Mouse (Mus musculus) stomach, embryonic 16.5 days (tissue): Measurements from ENCODE around the gene Tgfbr3. TPM values are rescaled to one million over a fixed set of nuclear protein-coding genes. Genes with fewer than 3 reads are reported as not detected.

Experiments used
- ATAC-seq: fragments of 200-750 bp; cut with Nextera tagmentation; 2 replicates; pipeline ENCODE4 v1.8.0; 2017; ENCODE audit warnings: moderate number of reproducible peaks, moderate TSS enrichment; ENCODE audit not compliant: insufficient read depth, low FRiP score
- H3K27ac ChIP-seq: fragments of 300-500 bp; sonication (generic); 2 replicates; pipeline ENCODE4 v1.5.1; 2014; ENCODE audit warnings: low read length
- H3K27me3 ChIP-seq: fragments of 300-500 bp; sonication (generic); 2 replicates; pipeline ENCODE4 v1.6.1; 2014; ENCODE audit warnings: low read length, control low read depth, mixed read lengths; ENCODE audit not compliant: control insufficient read depth, insufficient read depth
- H3K36me3 ChIP-seq: fragments of 300-500 bp; sonication (generic); 2 replicates; pipeline ENCODE4 v1.6.1; 2014; ENCODE audit warnings: low read length; ENCODE audit not compliant: control insufficient read depth, insufficient read depth
- H3K4me1 ChIP-seq: fragments of 300-500 bp; sonication (generic); 2 replicates; pipeline ENCODE4 v1.6.1; 2014; ENCODE audit warnings: low read length, control low read depth, mixed read lengths; ENCODE audit not compliant: control insufficient read depth, insufficient read depth
- H3K4me2 ChIP-seq: fragments of 300-500 bp; sonication (generic); 2 replicates; pipeline ENCODE4 v1.6.1; 2014; ENCODE audit warnings: low read depth, low read length, mixed read lengths
- H3K4me3 ChIP-seq: fragments of 300-500 bp; sonication (generic); replicated peaks from 2 replicates; pipeline ENCODE4 v1.5.1; 2014; ENCODE audit warnings: mild to moderate bottlenecking, low read length
- H3K9ac ChIP-seq: fragments of 300-500 bp; sonication (generic); 2 replicates; pipeline ENCODE4 v1.6.1; 2014; ENCODE audit warnings: low read length
- H3K9me3 ChIP-seq: fragments of 300-500 bp; sonication (generic); replicated peaks from 2 replicates; pipeline ENCODE4 v1.6.1; 2016; ENCODE audit warnings: low read length, control low read depth; ENCODE audit not compliant: control insufficient read depth
- WGBS: fragments of 180-500 bp; shearing (Covaris S2); extraction: QIAGEN DNeasy Blood & Tissue Kit; methylation state at CpG from one replicate; pipeline ENCODE4 v1.1.7; 2014; 5-methylcytosine and 5-hydroxymethylcytosine counted together
- polyA plus RNA-seq: library from polyadenylated mRNA; unstranded; fragments of >200 nt; fragmentation: Nextera tagmentation; extraction: Ambion mirVana; gene quantifications from 2 replicates; pipeline ENCODE4 v1.2.1, GENCODE M21; 2015

Gene Tgfbr3
- polyA plus RNA-seq, 1 experiment from 2014 or later, result 31.1 TPM

DNA sequence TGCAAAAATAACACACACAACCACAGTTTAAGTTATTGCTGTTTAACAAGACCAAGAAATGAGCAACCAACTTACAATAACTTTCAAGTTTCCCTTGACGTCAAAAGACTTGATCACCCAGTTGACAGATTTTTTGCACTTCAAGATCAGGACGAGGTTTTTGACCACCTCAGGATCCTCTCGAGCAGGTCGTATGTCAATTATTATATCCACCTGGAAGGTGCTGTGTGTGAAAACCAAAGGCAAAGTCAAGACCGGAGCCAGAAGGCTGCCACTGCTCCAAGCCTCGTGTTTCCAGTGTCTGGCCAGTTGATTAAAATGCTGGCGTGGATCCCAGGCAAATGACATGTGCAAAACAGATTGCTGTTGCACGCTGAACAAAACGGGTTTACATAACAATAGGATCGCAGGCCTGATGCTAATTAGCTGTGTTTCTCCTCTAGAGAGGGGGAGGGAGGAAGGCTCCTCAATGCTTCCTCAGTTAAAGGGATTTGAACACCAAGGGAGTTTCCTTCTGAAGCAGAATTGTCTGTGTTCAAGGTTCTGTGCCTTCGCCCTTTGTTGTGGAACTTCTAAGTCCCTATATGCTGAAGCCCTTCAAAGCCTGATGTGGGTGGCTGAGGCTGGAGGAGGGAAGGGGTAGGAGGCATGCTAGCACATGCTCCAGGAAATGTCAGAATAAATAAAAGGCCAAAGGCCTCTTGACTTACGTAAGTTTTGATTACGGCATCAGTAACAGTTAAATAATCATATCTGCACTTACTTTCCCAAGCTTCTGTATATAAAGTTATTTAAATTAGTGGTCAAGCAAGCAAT is 141.3 kb downstream of the Tgfbr3 start:
- Histone ChIP-seq H3K9ac (no peak overlapping the region), H3K9me3 (no peaks in the 10 kb centered on the region), H3K4me1 (peaks cover 34% of the 10 kb centered on the region), H3K36me3 (no peaks in the 10 kb centered on the region), H3K27me3 (no peaks in the 10 kb centered on the region), H3K4me2 (no peak overlapping the region), H3K4me3 (no peak overlapping the region), H3K27ac (peak overlapping the region; percentile 32; the same call in 1 of the 2 replicates)
- WGBS, result 53% methylated on average over 13 of the region's 13 CpGs
- no peak for ATAC-seq

DNA sequence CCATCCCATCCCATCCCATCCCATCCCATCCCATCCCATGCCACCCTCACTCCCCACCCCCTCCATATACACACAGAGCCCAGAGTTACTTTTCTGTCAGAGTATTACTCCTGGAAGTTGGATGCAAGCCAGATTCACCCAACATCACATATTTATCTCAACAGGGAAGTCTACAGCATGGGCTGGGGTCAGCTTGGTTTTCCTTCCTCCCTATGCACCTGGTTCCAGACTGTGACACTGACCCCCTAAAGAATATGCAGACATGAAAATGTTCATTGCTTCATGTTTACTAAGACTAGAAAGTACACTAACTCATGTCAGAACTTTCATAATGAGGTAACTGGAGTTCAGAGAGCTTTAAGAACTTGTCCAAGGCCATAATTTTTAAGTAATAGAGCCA is 142.0 kb downstream of the Tgfbr3 start:
- H3K36me3 ChIP-seq, result no peaks in the 10 kb centered on the region
- no peaks in the 10 kb centered on the region for H3K9me3 ChIP-seq
- H3K4me2 ChIP-seq, result no peak overlapping the region
- H3K9ac ChIP-seq, result no peak overlapping the region
- H3K27ac ChIP-seq, result no peak overlapping the region
- no peak for ATAC-seq
- no peaks in the 10 kb centered on the region for H3K27me3 ChIP-seq
- H3K4me3 ChIP-seq, result no peak overlapping the region
- peaks cover 32% of the 10 kb centered on the region for H3K4me1 ChIP-seq

GRCm38 (mm10) chr5:107146111-107146616 is 143.3 kb downstream of the Tgfbr3 start:
- Histone ChIP-seq H3K27me3 (no peaks in the 10 kb centered on the region), H3K4me3 (no peak overlapping the region), H3K4me1 (peaks cover 21% of the 10 kb centered on the region), H3K9ac (no peak overlapping the region), H3K9me3 (no peaks in the 10 kb centered on the region), H3K4me2 (no peak overlapping the region), H3K27ac (no peak overlapping the region), H3K36me3 (no peaks in the 10 kb centered on the region)
- ATAC-seq, result no peak
- WGBS, result 65% methylated on average over 11 of the region's 11 CpGs

DNA sequence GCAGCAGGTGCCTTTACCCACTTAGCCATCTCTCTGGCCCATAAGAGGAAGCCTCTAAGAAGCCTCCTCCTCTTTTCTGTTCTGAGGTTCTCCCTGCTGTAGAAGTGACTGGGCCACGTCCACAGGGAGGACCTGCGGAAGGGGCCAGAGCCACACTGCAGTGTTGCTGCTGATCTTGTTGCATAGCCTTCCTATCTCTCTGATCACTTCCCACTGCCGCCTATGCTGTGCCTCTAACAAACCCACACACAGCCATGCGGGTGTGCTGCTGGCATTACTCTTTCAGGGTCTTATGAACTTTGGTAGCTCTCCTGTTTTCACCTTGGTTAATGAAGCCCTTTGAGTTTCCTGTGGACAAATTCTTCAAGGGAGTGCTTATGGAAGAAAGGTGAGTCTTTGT is 144.3 kb downstream of the Tgfbr3 start:
- Histone ChIP-seq H3K27me3 (no peaks in the 10 kb centered on the region), H3K27ac (no peak overlapping the region), H3K9ac (no peak overlapping the region), H3K36me3 (no peaks in the 10 kb centered on the region), H3K9me3 (no peaks in the 10 kb centered on the region), H3K4me2 (no peak overlapping the region), H3K4me1 (peaks cover 14% of the 10 kb centered on the region), H3K4me3 (no peak overlapping the region)
- 85% methylated on average over 4 of the region's 4 CpGs for WGBS
- ATAC-seq, result no peak

DNA sequence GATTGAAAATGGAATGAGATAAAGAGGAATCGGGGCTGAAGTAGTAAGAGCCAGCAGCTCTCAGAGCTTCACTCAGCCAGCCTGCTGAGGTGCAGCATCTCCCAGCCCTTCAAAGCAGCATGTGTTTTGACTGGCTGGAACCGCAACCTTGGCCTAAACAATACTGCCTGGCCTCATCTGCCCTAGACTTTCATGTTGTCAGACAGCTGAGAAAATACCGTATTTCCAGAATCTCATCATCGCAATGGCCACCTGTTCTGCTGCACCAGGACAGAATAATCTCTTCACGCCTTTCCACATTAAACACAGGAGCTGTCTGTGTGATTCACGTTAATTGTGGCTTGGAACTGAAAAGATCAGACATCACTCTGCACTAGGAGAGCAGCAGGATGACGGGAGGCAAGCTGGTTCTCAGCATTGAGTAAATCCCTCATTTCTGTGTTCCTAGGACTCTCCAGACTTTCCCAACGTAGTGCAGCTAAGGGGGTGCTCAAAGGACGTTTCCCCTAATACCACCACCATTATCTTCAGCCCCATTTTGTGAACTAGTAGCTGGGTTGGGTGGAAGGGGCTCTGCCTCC is 145.1 kb downstream of the Tgfbr3 start:
- H3K4me3 ChIP-seq, result no peak overlapping the region
- H3K36me3 ChIP-seq, result no peaks in the 10 kb centered on the region
- H3K4me1 ChIP-seq, result peaks cover 14% of the 10 kb centered on the region
- no peaks in the 10 kb centered on the region for H3K9me3 ChIP-seq
- no peak overlapping the region for H3K27ac ChIP-seq
- no peak overlapping the region for H3K9ac ChIP-seq
- ATAC-seq, result no peak
- WGBS, result 61% methylated on average over 9 of the region's 9 CpGs
- H3K4me2 ChIP-seq, result no peak overlapping the region
- H3K27me3 ChIP-seq, result no peaks in the 10 kb centered on the region

- H3K9me3 ChIP-seq, result no peaks in the 10 kb centered on the region
- ATAC-seq, result no peak
- no peak overlapping the region for H3K4me3 ChIP-seq
- WGBS, result 92% methylated on average over 5 of the region's 5 CpGs
- no peaks in the 10 kb centered on the region for H3K36me3 ChIP-seq
- H3K27ac ChIP-seq, result no peak overlapping the region
- H3K4me1 ChIP-seq, result peaks cover 11% of the 10 kb centered on the region
- no peak overlapping the region for H3K4me2 ChIP-seq
- no peak overlapping the region for H3K9ac ChIP-seq
- H3K27me3 ChIP-seq, result no peaks in the 10 kb centered on the region
Measured at GRCm38 (mm10) chr5:107143406-107143805, 146.0 kb downstream of the Tgfbr3 start.

DNA sequence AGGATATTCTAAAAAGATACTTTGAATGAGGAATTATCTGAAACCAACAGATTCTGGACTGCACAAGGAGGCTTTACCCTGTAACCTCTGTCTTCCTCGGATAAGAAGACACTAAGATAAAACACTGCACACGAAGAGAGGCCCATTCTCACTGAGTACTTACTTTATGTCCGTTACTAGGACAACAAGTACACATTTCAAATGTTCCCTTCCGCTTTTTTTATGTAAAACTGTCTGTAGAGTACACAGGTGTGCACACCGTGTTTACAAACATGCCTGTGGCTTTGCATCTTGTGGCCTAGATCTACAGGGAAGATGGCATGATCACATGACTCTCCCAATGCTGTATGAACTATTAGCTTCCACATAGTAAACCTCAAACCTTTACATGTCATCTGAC is 146.6 kb downstream of the Tgfbr3 start:
- Histone ChIP-seq H3K27ac (no peak overlapping the region), H3K4me2 (no peak overlapping the region), H3K9ac (no peak overlapping the region), H3K9me3 (no peaks in the 10 kb centered on the region), H3K4me3 (no peak overlapping the region), H3K27me3 (no peaks in the 10 kb centered on the region), H3K4me1 (peaks cover 5% of the 10 kb centered on the region; the same call in 1 of the 2 replicates), H3K36me3 (no peaks in the 10 kb centered on the region)
- 89% methylated on average over 5 of the region's 5 CpGs for WGBS
- no peak for ATAC-seq

DNA sequence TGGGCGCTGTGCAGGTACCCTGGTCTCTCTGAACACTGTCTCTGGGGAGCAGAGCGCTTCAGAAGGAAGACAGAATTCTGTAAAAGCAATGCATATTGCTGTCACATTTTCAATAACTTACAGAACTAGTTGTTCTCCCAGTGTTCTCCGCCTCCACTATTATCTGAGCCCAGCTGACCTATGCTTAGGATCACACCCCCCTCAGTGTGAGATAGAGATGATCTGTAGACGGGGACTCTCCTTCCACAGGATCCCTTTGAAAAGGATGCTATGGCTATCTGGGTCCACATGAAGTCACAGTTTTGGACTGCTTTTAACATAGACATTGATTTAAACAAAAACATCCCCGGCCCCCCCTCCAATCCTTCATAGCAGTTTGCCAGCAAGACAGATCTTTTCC is 148.1 kb downstream of the Tgfbr3 start:
- 79% methylated on average over 5 of the region's 5 CpGs for WGBS
- H3K36me3 ChIP-seq, result peaks cover 9% of the 10 kb centered on the region; the same call in 1 of the 2 replicates
- no peak overlapping the region for H3K9ac ChIP-seq
- H3K4me2 ChIP-seq, result no peak overlapping the region
- H3K4me1 ChIP-seq, result no peaks in the 10 kb centered on the region
- no peaks in the 10 kb centered on the region for H3K27me3 ChIP-seq
- no peaks in the 10 kb centered on the region for H3K9me3 ChIP-seq
- no peak for ATAC-seq
- H3K27ac ChIP-seq, result no peak overlapping the region
- no peak overlapping the region for H3K4me3 ChIP-seq

- Histone ChIP-seq H3K4me1 (no peaks in the 10 kb centered on the region), H3K27ac (no peak overlapping the region), H3K36me3 (peaks cover 9% of the 10 kb centered on the region; the same call in 1 of the 2 replicates), H3K4me3 (no peak overlapping the region), H3K27me3 (no peaks in the 10 kb centered on the region), H3K9me3 (no peaks in the 10 kb centered on the region), H3K9ac (no peak overlapping the region), H3K4me2 (no peak overlapping the region)
- 85% methylated on average over 11 of the region's 11 CpGs for WGBS
- no peak for ATAC-seq
Measured at GRCm38 (mm10) chr5:107139800-107140651, 149.4 kb downstream of the Tgfbr3 start.
